Mouse (Mus musculus) bone marrow, adult 2 months (tissue): ENCODE data around the gene Mob3a.

ENCODE experiments used
- CTCF ChIP-seq: fragments of 200-500 bp; IDR thresholded peaks from 2 replicates; pipeline ENCODE4 v1.5.1; 2011; ENCODE audit warnings: low read length, control low read depth; ENCODE audit not compliant: control insufficient read depth, insufficient read depth
- POLR2A ChIP-seq: fragments of 200-500 bp; IDR thresholded peaks from 2 replicates; pipeline ENCODE4 v1.6.1; 2011; ENCODE audit warnings: low read depth, mild to moderate bottlenecking, control low read depth, low read length, borderline replicate concordance; ENCODE audit not compliant: control insufficient read depth

DNA sequence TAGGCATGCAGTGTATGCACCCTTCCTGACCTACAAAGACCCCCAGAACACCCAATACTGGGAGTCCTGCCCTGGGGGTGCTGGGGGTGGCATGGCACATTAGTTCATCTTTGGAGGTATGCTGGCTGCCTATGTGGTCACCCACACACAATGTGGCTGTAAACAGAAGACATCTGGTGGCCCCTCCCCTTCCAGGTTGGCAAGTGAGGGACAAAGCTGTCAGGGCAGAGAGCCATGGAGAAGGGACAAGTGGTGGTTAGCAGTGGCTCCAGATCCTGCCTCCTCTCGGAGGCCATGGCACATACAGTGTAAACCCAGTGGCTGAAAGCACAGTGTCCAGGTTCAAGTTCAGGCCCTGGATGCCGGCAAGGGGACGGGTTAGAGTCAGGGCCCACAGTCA lies 15.2 kb downstream of the Mob3a start:
- TF ChIP-seq CTCF (no peak), POLR2A (no peak)
